ENCODE assay signal across 8 mouse cellular contexts in the genomic region with DNA sequence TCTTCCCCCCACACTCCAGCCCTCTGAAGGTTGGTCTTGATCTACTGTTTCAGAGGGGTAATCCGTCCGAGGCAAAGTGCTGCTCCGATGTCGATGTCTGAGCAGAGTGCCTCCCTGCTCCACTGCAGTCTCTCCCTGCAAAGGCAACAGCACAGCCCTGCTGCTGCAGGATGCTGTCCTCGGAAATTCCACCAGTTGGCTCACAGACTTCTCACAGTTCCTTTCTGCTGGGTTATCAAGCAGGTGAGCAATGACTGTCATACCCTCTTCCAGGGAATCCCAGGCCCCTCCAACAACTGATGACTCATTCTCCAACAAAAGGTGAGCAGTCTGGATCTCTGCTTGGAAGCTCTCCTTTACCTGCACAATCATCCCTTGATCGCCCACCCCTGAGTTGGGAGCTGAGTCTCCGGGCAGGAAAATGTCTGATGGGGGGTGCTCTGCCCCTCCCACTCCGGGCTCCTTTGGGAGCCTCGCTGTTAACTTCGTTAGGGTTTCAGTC.
DNase-seq lines count a peak whose midpoint lies in the region; ATAC-seq lines count a peak whose summit lies in the region.

No protein-coding gene starts in this region.

- H3K4me3 ChIP-seq in heart, embryonic 10.5 days: no peak overlapping the region; the same call in 1 of the 2 replicates
- H3K4me3 ChIP-seq in stomach, embryonic 14.5 days (ENCODE audit: low read depth, low read length): peak overlapping the region; percentile 18

- intact Hi-C loops in heart, postnatal 14 days (cut with DNase I): no loop called here
- intact Hi-C loops in left cerebral cortex, postnatal 36 days (cut with DNase I): loop anchor here (5.0 kb wide), 1 partner anchor 135 kb away; no protein-coding TSS in a partner anchor

- peaks cover 42% of the 10 kb centered on the region for H3K4me1 ChIP-seq in heart, embryonic 10.5 days
- H3K4me1 ChIP-seq in stomach, embryonic 14.5 days (ENCODE audit: control insufficient read depth, insufficient read depth, low read length): peaks cover 14% of the 10 kb centered on the region; the same call in 1 of the 2 replicates

- H3K4me2 ChIP-seq in stomach, embryonic 14.5 days (replicated peaks; ENCODE audit: low read depth, low read length): peak overlapping the region; percentile 50

- no peaks in the 10 kb centered on the region for H3K9me3 ChIP-seq in heart, embryonic 10.5 days
- no peaks in the 10 kb centered on the region for H3K9me3 ChIP-seq in stomach, embryonic 14.5 days (ENCODE audit: control insufficient read depth, low read depth, low read length)

- H3K27me3 ChIP-seq in heart, embryonic 10.5 days (ENCODE audit: insufficient read depth, poor library complexity, severe bottlenecking): no peaks in the 10 kb centered on the region
- H3K27me3 ChIP-seq in stomach, embryonic 14.5 days (ENCODE audit: control insufficient read depth, insufficient read depth, low read length): no peaks in the 10 kb centered on the region

- H3K36me3 ChIP-seq in heart, embryonic 10.5 days: peaks cover 16% of the 10 kb centered on the region
- H3K36me3 ChIP-seq in stomach, embryonic 14.5 days (ENCODE audit: control insufficient read depth, insufficient read depth, low read length): no peaks in the 10 kb centered on the region

- DNase-seq in heart, embryonic 10.5 days (ENCODE audit: low spot score): no peak
- no peak for DNase-seq in heart, postnatal 14 days
- DNase-seq in right cerebral cortex, adult 2 months (ENCODE audit: low spot score in 2 of 2): peak; percentile 40 to 45
- no peak for DNase-seq in right cerebral cortex, postnatal 14 days
- peak; percentile 34 to 36 for DNase-seq in left cerebral cortex, postnatal 36 days (ENCODE audit: low spot score in 2 of 2)
- DNase-seq in c-Kit-positive CD71-positive TER-119-positive erythroid progenitor cells, embryonic 14.5 days (ENCODE audit: low spot score): no peak
- no peak for DNase-seq in gastrocnemius, postnatal 10 days

- 48% methylated on average over 10 of the region's 10 CpGs for WGBS in heart, embryonic 10.5 days
- 29% methylated on average over 10 of the region's 10 CpGs for WGBS in stomach, embryonic 14.5 days

- no peak for ATAC-seq in stomach, embryonic 14.5 days (ENCODE audit: insufficient number of reproducible peaks, insufficient read depth, low FRiP score, low read depth)

- H3K27ac ChIP-seq in heart, embryonic 10.5 days: peak overlapping the region; percentile 67; the same call in 1 of the 2 replicates
- H3K27ac ChIP-seq in stomach, embryonic 14.5 days (ENCODE audit: low read length): peak overlapping the region; percentile 35

- no peak overlapping the region for H3K9ac ChIP-seq in stomach, embryonic 14.5 days (replicated peaks; ENCODE audit: low read depth, low read length)

Comparison
In these comparisons a context has a peak if more than half of its experiments do, and no peak if none do; other contexts are left out.
1. DNase-seq: peak in right cerebral cortex, adult 2 months (2 of 2) and left cerebral cortex, postnatal 36 days (2 of 2); none in heart, embryonic 10.5 days (single experiment), heart, postnatal 14 days (0 of 2), right cerebral cortex, postnatal 14 days (single experiment), c-Kit-positive CD71-positive TER-119-positive erythroid progenitor cells, embryonic 14.5 days (single experiment) and gastrocnemius, postnatal 10 days (single experiment).